In genomic region chr16:92183477-92183876, GRCm38 (mm10) we compare ENCODE assay signal across 23 mouse cellular contexts.
DNase-seq lines count a peak whose midpoint lies in the region; ATAC-seq lines count a peak whose summit lies in the region.
"Had no signal": no experiment of that assay in that cellular context is flagged by ENCODE, and none has a peak within 500 bp of the region (broad histone marks: within the 10 kb centered on the region; RNA-seq: fewer than 3 reads in every experiment).

No protein-coding gene starts in this region.

- H3K9me3 ChIP-seq in heart, embryonic 10.5 days = no peaks in the 10 kb centered on the region
- H3K9me3 ChIP-seq in midbrain, embryonic 16.5 days (replicated peaks; ENCODE audit: control insufficient read depth, low read length, poor library complexity, severe bottlenecking) = no peaks in the 10 kb centered on the region
- H3K9me3 ChIP-seq in midbrain, embryonic 11.5 days (ENCODE audit: control insufficient read depth, low read length) = no peaks in the 10 kb centered on the region
- no peaks in the 10 kb centered on the region for H3K9me3 ChIP-seq in liver, embryonic 16.5 days (replicated peaks; ENCODE audit: control insufficient read depth, low read length)
- H3K9me3 ChIP-seq: embryonic facial prominence, embryonic 13.5 days; forebrain, embryonic 12.5 days; G1E; heart, embryonic 13.5 days had no signal

- H3K4me3 ChIP-seq in heart, embryonic 10.5 days = no peak overlapping the region
- no peak overlapping the region for H3K4me3 ChIP-seq in midbrain, embryonic 16.5 days (ENCODE audit: low read depth, low read length)
- no peak overlapping the region for H3K4me3 ChIP-seq in midbrain, embryonic 11.5 days (ENCODE audit: low read depth, low read length)
- H3K4me3 ChIP-seq in liver, embryonic 16.5 days (ENCODE audit: low read depth, low read length) = no peak overlapping the region
- H3K4me3 ChIP-seq: embryonic facial prominence, embryonic 13.5 days; forebrain, embryonic 12.5 days; heart, adult 2 months; heart, embryonic 13.5 days had no signal

- no peak for DNase-seq in heart, embryonic 10.5 days (ENCODE audit: low spot score)
- no peak for DNase-seq in heart, adult 9 months (ENCODE audit: low spot score in 2 of 2)
- no peak for DNase-seq in midbrain, embryonic 11.5 days (ENCODE audit: low spot score, missing footprints)
- no peak for DNase-seq in spleen, postnatal 14 days (ENCODE audit: low spot score in 2 of 2)
- no peak for DNase-seq in cerebellum, postnatal 36 days
- DNase-seq in spleen, adult 12 weeks (ENCODE audit: low spot score) = no peak
- DNase-seq: adrenal gland, postnatal 14 days; B cell, adult 2 months; cerebellum, adult 11-12 months; cerebellum, adult 9-10 months; cerebellum, postnatal 25 days; gastrocnemius, postnatal 10 days; heart, adult 2 months; heart, postnatal 10 days had no signal

- no peak for ATAC-seq in midbrain, embryonic 16.5 days
- no peak for ATAC-seq in midbrain, embryonic 11.5 days (ENCODE audit: low FRiP score)
- ATAC-seq in liver, embryonic 16.5 days (ENCODE audit: low read depth) = peak; percentile 87
- ATAC-seq: CD4-positive, CD25-positive, alpha-beta regulatory T cell, adult 4 months; forebrain, embryonic 16.5 days had no signal

- no peak overlapping the region for H3K4me2 ChIP-seq in midbrain, embryonic 16.5 days (ENCODE audit: low read length)
- H3K4me2 ChIP-seq in midbrain, embryonic 11.5 days = no peak overlapping the region
- no peak overlapping the region for H3K4me2 ChIP-seq in liver, embryonic 16.5 days (ENCODE audit: low read depth, low read length)
- H3K4me2 ChIP-seq: embryonic facial prominence, embryonic 13.5 days; forebrain, embryonic 12.5 days; heart, embryonic 13.5 days; hindbrain, embryonic 14.5 days had no signal

- H3K36me3 ChIP-seq in heart, embryonic 10.5 days = no peaks in the 10 kb centered on the region
- H3K36me3 ChIP-seq in midbrain, embryonic 16.5 days (ENCODE audit: control insufficient read depth, insufficient read depth, low read length) = no peaks in the 10 kb centered on the region
- no peaks in the 10 kb centered on the region for H3K36me3 ChIP-seq in midbrain, embryonic 11.5 days (ENCODE audit: control insufficient read depth, insufficient read depth, low read length)
- no peaks in the 10 kb centered on the region for H3K36me3 ChIP-seq in liver, embryonic 16.5 days (ENCODE audit: control insufficient read depth, insufficient read depth)
- H3K36me3 ChIP-seq: embryonic facial prominence, embryonic 13.5 days; forebrain, embryonic 12.5 days; G1E; heart, embryonic 13.5 days had no signal

- peak overlapping the region; percentile 67; the same call in 1 of the 2 replicates for H3K27ac ChIP-seq in heart, embryonic 10.5 days
- no peak overlapping the region for H3K27ac ChIP-seq in midbrain, embryonic 16.5 days (ENCODE audit: low read length)
- H3K27ac ChIP-seq in midbrain, embryonic 11.5 days (ENCODE audit: low read depth, low read length) = no peak overlapping the region
- H3K27ac ChIP-seq in liver, embryonic 16.5 days (ENCODE audit: low read length) = peak overlapping the region; percentile 7; the same call in 1 of the 2 replicates
- H3K27ac ChIP-seq: embryonic facial prominence, embryonic 13.5 days; forebrain, embryonic 12.5 days; heart, adult 2 months; heart, embryonic 13.5 days; hindbrain, embryonic 14.5 days had no signal

- 9% methylated on average over 4 of the region's 4 CpGs for WGBS in heart, embryonic 10.5 days
- WGBS in midbrain, embryonic 16.5 days = 65% methylated on average over 4 of the region's 4 CpGs
- WGBS in midbrain, embryonic 11.5 days = 46% methylated on average over 4 of the region's 4 CpGs
- 41% methylated on average over 4 of the region's 4 CpGs for WGBS in liver, embryonic 16.5 days (ENCODE audit: insufficient replicate concordance)

- H3K27me3 ChIP-seq in heart, embryonic 10.5 days (ENCODE audit: insufficient read depth, poor library complexity, severe bottlenecking) = no peaks in the 10 kb centered on the region
- H3K27me3 ChIP-seq in midbrain, embryonic 16.5 days (ENCODE audit: control insufficient read depth, insufficient read depth, low read depth, low read length) = no peaks in the 10 kb centered on the region
- H3K27me3 ChIP-seq in midbrain, embryonic 11.5 days (ENCODE audit: control insufficient read depth, insufficient read depth, low read length) = no peaks in the 10 kb centered on the region
- H3K27me3 ChIP-seq in liver, embryonic 16.5 days (ENCODE audit: control insufficient read depth, insufficient read depth, low read depth, low read length) = no peaks in the 10 kb centered on the region
- H3K27me3 ChIP-seq: embryonic facial prominence, embryonic 13.5 days; forebrain, embryonic 12.5 days; heart, embryonic 13.5 days had no signal

- H3K9ac ChIP-seq in midbrain, embryonic 16.5 days (ENCODE audit: low read depth, low read length) = 0 out of 2 replicates have a peak overlapping the region, but pooled peaks have one; percentile 10
- no peak overlapping the region for H3K9ac ChIP-seq in midbrain, embryonic 11.5 days (ENCODE audit: low read length)
- no peak overlapping the region for H3K9ac ChIP-seq in liver, embryonic 16.5 days (ENCODE audit: low read depth, low read length)
- H3K9ac ChIP-seq: embryonic facial prominence, embryonic 13.5 days; forebrain, embryonic 12.5 days; heart, embryonic 13.5 days; hindbrain, embryonic 14.5 days had no signal

- peaks cover 22% of the 10 kb centered on the region for H3K4me1 ChIP-seq in heart, embryonic 10.5 days
- H3K4me1 ChIP-seq in midbrain, embryonic 16.5 days (ENCODE audit: control insufficient read depth, insufficient read depth, low read length) = no peaks in the 10 kb centered on the region
- H3K4me1 ChIP-seq in midbrain, embryonic 11.5 days (ENCODE audit: control insufficient read depth, insufficient read depth, low read length) = no peaks in the 10 kb centered on the region
- no peaks in the 10 kb centered on the region; the same call in 1 of the 2 replicates for H3K4me1 ChIP-seq in liver, embryonic 16.5 days (ENCODE audit: control insufficient read depth, low read depth, low read length)
- H3K4me1 ChIP-seq: embryonic facial prominence, embryonic 13.5 days; forebrain, embryonic 12.5 days had no signal

Comparison
In these comparisons a context has a peak if more than half of its experiments do, and no peak if none do; other contexts are left out.
1. H3K27ac ChIP-seq: peak in heart, embryonic 10.5 days (single experiment) and liver, embryonic 16.5 days (single experiment); none in midbrain, embryonic 16.5 days (single experiment) and midbrain, embryonic 11.5 days (single experiment).